Mouse (Mus musculus) MEL-GATA-1-ER (cell line): ENCODE results near the gene Ddx46.
A peak's percentile ranks its signal among the peaks of the same experiment; 100 is the strongest.

ENCODE experiments used
- DNase-seq: peaks from one replicate; pipeline ENCODE4 v3.0.0-alpha.2; 2012; ENCODE audit warnings: low read depth; ENCODE audit errors: extremely low read depth

The Ddx46 gene

DNA sequence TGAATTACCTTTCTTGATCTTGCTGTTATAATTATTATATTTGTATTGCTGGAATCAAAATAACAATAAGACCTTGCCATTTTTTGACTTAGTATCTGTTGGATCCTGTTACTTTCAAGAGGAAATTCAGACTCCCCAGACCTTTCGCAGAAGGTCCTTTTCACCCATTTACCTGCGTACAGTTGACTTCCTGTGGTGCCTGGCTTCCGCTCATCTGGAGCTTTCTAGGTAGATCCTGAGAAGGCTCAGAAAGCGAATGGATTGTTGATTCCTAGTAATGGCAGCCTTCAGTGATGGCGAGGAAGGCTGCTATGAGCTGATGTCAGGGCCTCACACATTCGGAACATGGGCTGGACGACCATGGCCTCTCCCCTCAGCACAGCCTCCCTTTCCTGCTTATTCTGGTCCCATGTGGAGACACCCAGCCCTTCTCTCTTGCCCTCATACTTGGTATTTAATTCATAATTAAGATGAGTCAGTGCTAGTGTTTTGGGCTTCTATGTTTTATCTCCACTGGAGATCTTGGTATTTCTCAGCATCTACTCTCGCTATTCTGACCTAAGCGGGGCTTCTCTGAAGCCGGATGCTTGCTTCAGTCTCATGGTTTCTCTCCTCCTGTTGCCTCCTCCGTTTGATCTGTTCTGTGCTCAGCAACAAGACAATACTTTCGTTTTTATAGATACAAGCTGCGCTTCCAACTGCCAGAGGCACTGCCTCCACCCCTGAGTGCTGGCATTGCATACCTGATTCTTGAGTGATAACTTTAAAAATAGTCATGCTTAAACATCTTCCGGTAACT, 1.6 kb downstream of the Ddx46 start:
- DNase-seq, result no peak

DNA sequence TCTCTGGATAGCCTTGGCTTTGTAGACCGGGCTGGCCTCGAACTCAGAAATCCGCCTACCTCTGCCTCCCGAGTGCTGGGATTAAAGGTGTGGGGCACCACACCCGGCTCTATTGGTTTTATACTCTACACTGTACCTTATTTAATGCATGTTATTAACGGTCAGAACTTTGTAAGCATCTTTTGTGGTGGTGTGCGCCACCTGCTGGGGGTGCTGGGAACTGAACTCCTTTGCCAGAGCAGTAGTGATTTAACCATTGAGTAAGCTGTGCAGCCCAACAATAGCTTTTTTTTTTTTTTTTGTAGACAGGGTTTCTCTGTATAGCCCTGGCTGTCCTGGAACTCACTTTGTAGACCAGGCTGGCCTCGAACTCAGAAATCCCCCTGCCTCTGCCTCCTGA, 5.7 kb downstream of the Ddx46 start:
- peak; percentile 62 for DNase-seq

DNA sequence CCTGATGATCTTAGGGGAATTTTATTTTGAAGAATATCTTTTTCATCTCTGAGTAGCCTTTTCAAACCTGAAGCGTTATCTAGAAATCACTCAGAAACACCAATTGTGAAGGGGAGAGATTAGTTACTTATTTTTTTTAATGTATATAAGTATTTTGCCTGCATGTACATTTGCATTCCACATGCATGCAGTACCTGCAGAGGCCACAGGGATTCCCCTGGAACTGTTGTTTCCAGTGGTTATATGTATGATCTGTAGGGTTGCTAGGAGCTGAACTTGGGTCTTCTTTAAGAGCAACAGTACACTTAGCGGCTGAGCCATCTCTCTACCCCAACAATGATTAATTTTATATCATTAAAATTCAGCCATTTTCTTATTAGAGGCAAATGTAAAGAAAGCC, 9.7 kb downstream of the Ddx46 start:
- DNase-seq, result peak; percentile 32

DNA sequence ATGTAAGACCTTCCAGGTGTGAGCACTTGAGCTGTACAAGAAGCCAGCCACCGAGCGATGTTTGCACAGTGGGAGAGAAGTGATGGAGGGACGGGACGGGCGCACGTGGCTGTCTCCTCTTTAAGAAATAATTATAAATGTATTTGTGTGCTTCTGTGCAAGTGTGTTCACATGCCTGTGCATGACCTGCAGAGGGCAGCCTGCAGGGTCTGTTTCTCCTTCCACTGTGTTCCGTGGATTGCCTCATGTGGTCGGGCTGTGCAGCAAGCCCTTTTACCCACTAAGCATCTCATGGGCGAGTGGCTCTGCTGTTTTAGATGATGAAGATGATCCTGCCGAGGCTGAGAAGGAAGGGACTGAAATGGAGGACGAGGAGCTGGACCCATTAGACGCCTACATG, 15.3 kb downstream of the Ddx46 start:
- DNase-seq, result no peak

DNA sequence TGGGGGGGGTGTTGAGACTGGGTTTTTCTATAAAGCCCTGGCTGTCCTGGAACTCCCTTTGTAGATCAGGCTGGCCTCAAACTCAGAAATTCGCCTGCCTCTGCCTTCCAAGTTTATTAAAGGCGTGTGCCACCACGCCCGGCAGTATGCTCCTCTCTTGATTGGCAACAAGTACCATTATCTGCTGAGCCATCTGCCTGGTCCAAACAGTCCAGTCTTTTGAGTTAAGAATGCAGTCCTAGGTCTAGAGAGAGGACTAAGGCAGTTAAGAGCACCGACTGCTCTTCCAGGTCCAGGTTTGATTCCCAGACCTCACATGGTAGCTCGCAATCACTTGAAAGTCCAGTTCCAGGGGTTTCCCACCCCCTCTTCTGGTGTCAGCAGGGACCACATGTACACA, 16.2 kb downstream of the Ddx46 start:
- no peak for DNase-seq

DNA sequence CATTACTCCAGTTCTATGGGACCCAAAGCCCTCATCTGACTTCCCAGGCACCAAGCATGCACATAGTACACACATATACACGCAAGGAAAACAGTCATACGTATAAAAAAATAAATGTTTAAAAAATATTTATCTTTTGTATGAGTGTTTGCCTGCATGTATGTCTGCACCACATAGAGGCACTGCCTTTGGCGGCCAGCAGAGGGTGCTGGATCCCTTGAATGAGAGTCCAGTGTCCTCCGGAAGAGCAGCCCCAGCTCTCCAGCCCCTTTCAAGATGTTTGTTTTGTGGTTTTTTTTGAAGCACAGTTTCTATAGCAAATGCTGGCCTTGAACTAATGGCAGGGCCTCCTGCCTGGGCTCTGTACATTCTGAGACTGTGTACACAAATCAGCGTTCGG, 33.7 kb downstream of the Ddx46 start:
- DNase-seq, result peak; percentile 23

DNA sequence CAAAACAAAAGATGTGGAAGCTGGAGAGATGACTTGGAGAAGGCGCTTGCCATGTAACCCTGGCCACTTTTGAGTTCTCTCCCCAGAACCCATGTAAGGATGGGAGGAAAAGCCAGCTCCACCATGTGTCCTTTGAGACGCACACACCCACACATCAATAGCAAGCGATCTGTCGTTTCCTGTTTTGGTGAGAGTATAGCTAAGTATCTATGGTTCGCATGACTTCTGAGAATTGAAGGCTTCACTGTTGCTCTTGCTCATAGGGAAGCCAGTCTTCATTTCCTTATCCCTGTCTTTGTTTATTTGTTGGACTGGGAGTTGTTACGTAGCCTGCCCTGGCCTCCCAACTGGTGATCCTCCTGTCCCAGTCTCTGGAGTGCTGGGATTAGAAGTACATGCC, 37.9 kb downstream of the Ddx46 start:
- DNase-seq, result no peak

DNA sequence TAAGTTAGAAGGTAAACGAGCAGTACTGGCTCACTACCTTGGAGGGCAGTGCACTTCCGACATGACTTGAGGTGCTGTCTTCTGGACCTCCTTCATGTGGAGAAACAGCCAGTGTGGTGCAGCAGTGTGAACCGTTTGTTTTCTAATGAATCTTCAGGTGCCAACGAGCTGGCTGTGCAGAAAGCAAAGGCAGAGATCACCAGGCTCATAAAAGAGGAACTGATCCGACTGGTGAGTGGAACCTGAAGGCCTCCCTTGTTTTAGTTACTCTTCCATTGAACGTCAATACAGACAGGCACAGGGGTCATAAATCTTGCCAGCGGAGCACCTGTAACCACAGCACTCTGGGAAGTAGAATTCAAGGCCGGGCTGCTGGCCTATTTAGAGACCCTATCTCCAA, 42.5 kb downstream of the Ddx46 start:
- DNase-seq, result no peak

DNA sequence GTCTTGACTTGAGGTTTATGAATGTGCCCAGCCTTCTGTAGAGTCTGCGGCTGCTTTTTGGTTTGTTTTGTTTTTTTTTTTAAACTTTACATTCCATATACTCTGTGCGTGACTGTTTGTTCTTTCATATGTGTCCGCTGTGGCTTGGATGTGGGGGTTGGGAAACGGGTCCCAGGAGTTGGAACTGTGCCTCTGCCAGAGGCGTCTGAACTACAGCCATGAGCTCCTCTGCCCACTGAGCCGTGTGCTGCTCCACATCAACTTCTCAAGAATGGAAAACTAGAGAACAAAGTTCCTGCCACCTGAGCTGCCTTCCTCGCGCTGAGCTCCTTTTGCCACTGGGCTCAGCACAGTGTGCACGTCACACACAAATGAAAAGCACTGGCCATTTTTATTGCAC, 47.4 kb downstream of the Ddx46 start:
- no peak for DNase-seq

DNA sequence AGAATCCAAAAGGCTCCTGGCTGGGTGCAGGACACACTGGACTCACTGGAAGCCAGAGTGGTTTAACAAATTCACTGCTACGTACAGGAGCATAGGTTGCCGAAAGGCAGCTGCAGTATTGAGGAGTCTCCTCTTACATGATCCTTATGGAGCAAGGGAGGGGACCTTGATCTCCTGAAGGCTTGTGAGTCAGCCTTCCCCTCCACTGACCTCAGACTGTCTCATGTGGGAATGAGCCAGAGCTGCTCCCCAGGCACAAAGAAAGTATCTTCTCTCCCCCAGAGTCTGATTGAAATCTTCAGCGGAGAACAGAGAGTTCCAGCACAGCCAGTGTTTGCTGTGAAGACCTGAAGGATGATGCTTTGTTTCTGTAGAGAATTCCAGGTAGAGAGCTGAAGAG, 48.8 kb downstream of the Ddx46 start:
- DNase-seq, result no peak

DNA sequence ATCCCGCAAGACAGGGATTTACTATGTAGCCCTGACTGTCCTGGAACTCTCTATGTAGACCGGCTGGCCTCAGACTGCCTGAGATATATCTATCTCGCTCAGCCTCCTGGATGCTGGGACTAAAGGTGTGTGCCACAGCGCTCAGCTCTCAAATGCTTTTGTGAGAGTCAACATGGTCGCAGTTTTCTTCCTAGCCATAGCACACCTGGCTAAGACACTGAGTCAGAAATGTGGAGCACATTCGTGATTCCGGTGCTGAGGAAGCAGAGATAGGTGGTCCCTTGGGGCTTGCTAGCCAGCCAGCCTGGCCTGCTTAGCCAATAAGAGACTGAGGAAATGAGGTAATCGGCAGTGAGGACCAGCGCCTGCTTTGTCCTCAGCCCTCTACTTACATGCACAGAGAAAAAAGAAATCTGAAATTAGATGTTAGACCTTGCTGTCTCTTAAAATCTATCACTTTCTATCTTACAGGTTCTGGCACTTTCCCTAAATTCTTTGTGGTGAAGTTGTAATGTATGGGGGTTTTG, 51.3 kb downstream of the Ddx46 start:
- no peak for DNase-seq

DNA sequence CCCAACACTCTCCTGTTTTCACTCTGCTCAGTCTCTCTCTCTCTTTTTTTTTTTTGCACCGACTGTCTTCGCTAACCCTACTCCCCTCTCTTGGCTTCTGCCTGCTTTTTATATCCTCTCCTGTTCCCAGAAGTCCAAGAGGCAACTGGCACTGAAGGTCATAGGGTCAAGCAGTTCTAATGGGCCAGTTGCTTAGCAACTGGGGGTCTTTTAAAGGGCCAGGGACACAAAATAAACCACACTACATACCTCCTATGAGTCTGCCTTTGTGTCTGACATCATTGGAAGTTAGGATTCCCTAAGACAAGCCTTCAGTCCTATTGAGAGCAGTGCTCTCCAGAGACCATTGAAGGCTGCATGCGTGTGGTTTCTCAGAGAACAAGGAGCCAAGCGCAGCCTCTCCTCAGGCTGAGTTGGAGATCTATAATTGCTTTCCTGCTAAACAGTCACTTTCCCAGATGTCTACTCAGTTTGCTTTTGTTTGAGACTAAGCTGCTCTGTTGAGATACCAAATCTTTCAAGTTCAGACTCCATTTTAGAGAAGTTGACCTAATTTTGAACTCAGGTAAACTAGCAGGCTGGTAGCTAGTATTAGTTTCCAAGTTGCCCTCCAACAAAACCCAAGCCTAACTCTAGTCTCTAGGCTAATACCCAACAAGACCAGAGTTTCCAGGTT, 53.2 kb downstream of the Ddx46 start:
- peak; percentile 54 for DNase-seq

DNA sequence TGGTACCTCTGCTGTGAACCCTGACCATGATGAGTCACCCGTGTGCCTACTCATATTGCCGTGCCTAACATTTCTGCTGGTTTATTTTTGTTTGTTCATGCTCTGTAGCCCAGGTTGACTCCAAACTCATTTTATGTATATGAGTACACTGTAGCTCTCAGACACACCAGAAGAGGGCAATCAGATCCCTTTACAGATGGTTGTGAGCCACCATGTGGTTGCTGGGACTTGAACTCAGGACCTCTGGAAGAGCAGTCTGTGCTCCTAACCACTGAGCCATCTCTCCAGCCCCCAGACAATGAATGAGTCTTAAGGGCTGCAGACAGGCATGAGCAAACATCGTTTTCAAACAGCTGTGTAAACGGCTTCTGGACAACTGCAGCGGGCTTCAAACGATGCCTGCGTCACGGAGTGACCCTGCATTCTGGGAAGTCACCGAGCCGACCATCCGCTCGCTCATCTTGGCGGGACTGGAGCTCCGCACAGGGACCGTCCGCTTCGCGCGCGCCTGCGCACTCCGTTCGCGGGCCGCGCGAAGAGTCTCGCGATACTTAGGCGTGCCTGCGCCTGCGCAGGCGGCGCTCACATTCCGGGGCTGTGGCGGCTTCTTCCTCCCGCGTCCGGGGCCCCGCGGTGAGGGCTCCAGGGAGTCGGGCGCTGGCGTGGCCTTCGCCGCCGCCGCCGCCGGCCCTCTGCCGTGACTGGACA, 57.9 kb downstream of the Ddx46 start, which contains the start of gene B230219D22Rik:
Gene B230219D22Rik, plus strand, starts transcription at position 590 of the 708 bp plus-strand sequence.
- DNase-seq, result peak; percentile 78

DNA sequence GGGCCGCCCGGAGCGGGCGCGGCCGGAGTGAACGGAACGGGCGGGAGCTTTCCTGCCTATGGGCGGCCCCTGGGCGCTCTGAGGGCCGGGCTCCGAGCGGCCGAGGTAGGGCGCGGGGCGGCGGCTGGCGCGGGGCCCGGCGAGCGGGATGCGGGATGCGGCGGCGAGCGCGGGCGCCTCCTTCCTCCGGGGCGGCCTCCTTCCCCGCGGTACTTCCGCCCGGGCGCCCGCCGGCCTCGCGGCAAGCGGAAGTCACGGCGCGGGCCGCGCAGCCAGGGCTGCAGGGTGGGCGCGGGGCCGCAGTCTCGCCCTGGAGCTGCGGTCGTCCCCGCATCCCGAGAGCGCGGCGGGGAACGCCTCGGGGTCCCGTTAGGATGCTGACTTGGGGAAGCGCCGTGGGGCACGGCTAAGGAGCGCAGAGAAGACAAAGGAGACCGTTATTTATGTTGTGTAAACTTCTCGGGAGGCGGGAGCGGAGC, 58.5 kb downstream of the Ddx46 start:
- no peak for DNase-seq

DNA sequence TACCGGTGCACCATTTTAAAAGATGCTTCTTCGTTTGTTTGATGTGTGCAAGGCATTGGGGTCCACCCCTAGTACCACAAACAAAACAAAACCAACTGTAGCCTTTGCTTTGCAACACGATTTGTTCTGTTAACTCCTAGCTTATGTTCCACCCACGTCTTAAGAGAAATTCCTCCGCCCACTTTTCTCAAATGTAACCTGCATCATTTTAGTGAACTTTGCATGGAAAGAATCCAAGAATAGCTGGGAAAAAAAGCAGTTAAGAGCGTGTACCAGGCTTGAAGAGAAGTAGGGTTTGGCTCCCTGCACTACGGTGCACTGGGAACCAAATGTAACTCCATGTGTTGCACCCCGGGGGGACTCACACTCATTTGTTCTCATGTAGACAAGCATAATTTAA, 59.3 kb downstream of the Ddx46 start:
- DNase-seq, result no peak

DNA sequence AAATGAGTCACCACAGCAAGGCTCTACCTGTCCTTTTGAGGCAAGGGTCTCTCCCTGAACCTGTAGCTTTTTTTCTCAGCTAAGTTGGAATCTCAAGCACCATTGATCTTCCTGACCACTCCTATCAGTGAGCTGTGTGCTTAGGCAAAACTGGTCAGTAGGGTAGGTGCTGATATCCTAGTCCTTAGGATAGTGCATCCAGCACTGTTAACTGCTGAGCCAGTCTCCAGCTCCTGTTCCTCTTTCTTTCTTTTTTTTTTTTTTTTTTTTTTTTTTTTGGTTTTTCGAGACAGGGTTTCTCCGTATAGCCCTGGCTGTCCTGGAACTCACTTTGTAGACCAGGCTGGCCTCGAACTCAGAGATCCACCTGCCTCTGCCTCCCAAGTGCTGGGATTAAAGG, 61.2 kb downstream of the Ddx46 start:
- DNase-seq, result peak; percentile 50

DNA sequence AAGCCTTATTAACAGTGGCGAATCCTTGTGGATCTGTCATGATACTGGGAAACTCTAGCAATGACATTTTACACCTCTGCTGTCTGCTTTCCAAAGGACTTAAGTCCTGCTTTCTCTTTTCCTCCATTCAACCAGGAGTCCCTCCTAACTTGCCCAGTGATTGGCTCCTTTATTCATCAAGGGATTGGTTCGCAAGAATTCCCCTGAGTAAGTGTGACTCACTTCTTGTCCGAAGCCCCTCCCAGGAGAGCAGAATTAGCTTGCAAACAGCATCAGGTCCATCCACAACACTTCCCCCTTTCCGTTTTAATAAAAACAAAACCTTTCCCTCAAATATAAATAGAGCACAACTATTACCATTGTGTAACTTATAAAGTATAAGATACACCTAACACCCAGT, 69.5 kb downstream of the Ddx46 start:
- DNase-seq, result no peak

DNA sequence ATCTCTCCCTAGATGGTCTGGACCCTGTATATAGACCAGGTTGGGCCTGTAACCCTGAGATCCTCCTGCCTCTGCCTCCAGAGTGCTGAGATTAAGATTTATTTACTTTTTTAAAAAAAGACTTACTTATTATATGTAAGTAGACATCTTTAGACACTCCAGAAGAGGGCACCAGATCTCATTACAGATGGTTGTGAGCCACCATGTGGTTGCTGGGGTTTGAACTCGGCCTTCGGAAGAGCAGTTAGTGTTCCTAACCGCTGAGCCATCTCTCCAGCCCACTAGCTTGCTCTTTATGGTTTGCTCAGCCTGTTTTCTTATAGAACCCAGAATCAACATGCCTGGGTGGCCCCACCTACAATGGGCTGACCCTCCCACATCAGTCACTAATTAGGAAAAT, 78.0 kb downstream of the Ddx46 start:
- DNase-seq, result no peak

DNA sequence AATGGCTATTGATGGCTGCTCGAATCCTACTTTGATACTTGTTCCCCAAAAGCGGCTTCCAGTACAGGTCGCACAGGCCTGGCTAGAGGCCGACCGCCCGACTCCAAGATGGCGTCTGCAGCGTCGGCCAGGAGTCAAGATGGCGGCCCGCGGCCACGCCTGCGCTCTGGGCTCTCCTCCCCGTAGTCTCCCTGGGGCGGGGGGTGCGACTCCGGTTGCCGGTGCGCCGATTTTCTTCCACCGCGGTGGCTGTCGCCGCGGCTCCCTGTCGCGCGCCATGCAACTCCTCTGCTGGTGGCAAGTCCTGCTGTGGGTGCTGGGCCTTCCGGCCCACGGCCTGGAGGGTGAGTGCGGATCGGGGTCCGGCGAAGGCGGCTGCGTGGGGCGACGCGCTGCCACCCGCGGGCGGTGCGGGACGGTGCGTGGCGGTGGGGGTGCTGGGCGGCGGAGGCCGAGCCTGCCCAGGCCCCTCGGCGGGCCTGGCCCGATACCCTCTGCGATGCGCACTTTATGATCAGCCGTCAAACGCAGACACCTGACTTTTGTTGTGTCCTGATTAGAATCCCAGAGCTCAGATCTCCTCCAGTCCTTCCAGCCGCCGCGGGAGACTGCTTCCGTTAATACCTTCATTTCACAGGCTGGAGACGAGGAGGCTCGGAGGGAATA, 79.8 kb downstream of the Ddx46 start, which contains the start of gene Txndc15:
Gene Txndc15, plus strand, starts transcription at position 150 of the 666 bp plus-strand sequence.
- peak; percentile 61 for DNase-seq

DNA sequence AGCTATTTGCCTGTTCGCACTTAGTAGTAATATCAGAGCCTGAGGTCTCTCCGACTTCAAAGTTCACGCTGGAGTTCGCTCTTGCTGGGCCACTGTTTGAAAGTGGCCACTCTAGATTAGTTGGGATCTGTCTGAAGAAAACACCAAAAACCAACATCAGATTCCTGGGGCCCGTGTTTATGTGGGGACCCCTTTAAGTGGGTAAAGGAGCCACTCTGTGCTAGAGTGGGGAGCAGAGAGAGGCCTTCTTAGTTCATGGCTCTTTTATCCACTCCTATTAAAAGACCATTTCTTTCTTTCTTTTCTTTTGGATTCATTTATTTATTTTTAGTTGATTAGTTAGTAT, 80.3 kb downstream of the Ddx46 start:
- no peak for DNase-seq

DNA sequence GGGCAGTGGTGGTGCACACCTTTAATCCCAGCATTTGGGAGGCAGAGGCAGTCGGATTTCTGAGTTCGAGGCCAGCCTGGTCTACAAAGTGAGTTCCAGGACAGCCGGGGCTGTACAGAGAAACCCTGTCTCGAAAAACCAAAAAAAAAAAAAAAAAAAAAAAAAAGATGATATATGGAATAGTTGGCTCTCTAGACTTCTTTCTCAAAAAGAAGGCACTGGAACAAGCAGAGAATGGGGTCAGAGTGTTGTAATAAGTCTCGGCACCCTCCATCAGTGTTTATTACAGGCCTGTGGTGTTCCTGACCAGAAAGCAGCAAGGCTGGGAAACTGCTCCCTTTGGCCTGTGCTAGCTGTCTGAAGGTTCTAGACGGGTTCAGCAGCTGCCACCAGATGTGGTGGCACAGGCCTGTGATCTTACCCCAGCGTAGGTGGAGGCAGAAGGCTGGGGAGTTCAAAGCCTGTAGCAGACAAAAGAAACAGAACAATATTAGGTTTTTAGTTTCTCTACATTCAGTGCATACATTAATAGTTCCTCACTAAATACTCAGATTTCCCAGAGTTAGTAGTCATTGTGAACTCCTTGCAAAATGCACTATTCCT, 81.2 kb downstream of the Ddx46 start:
- DNase-seq, result no peak
